Mouse (Mus musculus) spleen, adult 2 months (tissue): ENCODE measurements around the gene Prdx5. TPM values are rescaled to one million over a fixed set of nuclear protein-coding genes. Genes with fewer than 3 reads are reported as not detected.

ENCODE experiments used
- DNase-seq, 2 experiments: peaks; one replicate each; pipeline versions ENCODE4 v3.0.0 to v3.0.0-alpha.2; 2012 to 2021; ENCODE audit warnings: low spot score in 2 of 2, low read depth in 1 of 2
- H3K27ac ChIP-seq: fragments of 200-500 bp; 2 replicates; pipeline ENCODE4 v1.5.1; 2012; ENCODE audit warnings: low read length, inconsistent platforms; ENCODE audit not compliant: insufficient read depth
- H3K27me3 ChIP-seq: fragments of 200-500 bp; 2 replicates; pipeline ENCODE4 v1.6.1; 2012; ENCODE audit warnings: mild to moderate bottlenecking, moderate library complexity, low read length, inconsistent platforms; ENCODE audit not compliant: control insufficient read depth, insufficient read depth
- H3K36me3 ChIP-seq: fragments of 200-500 bp; 2 replicates; pipeline ENCODE4 v1.6.1; 2012; ENCODE audit warnings: mild to moderate bottlenecking, low read length, inconsistent platforms; ENCODE audit not compliant: control insufficient read depth, insufficient read depth
- H3K4me1 ChIP-seq: fragments of 200-500 bp; 2 replicates; pipeline ENCODE4 v1.6.1; 2011; ENCODE audit warnings: inconsistent platforms; ENCODE audit not compliant: control insufficient read depth, insufficient read depth, insufficient read length
- H3K4me3 ChIP-seq: fragments of 200-500 bp; 2 replicates; pipeline ENCODE4 v1.5.1; 2011; ENCODE audit warnings: mild to moderate bottlenecking, inconsistent platforms; ENCODE audit not compliant: insufficient read depth, insufficient read length; ENCODE audit errors: extremely low read depth
- CTCF ChIP-seq: fragments of 200-500 bp; IDR thresholded peaks from 2 replicates; pipeline ENCODE4 v1.5.1; 2011; ENCODE audit warnings: mild to moderate bottlenecking, inconsistent platforms; ENCODE audit not compliant: insufficient read depth, insufficient read length, insufficient replicate concordance; ENCODE audit errors: extremely low read depth
- POLR2A ChIP-seq: fragments of 200-500 bp; IDR thresholded peaks from 2 replicates; pipeline ENCODE4 v1.6.1; 2011; ENCODE audit warnings: low read depth, low read length, inconsistent platforms
- WGBS: fragments of 180-500 bp; shearing (Covaris S2); methylation state at CpG from one replicate; pipeline ENCODE4 v1.1.7; 2018; 5-methylcytosine and 5-hydroxymethylcytosine counted together
- polyA plus RNA-seq: library from polyadenylated mRNA; depleted of rRNA; stranded (reverse); fragments of >200 nt; gene quantifications from 2 replicates; pipeline ENCODE4 v1.2.3, GENCODE M21; 2012

Gene Prdx5
- polyA plus RNA-seq, 1 experiment = 54.6 TPM

GRCm38 (mm10) chr19:6937541-6938465, 27.9 kb upstream of the Prdx5 start:
- TF ChIP-seq POLR2A (no peak), CTCF (no peak)
- peaks cover 8% of the 10 kb centered on the region for H3K4me1 ChIP-seq
- H3K36me3 ChIP-seq = no peaks in the 10 kb centered on the region
- 89% methylated on average over 16 of the region's 16 CpGs for WGBS
- no peak overlapping the region for H3K27ac ChIP-seq
- no peak for DNase-seq
- no peak overlapping the region for H3K4me3 ChIP-seq
- H3K27me3 ChIP-seq = peaks cover 12% of the 10 kb centered on the region

DNA sequence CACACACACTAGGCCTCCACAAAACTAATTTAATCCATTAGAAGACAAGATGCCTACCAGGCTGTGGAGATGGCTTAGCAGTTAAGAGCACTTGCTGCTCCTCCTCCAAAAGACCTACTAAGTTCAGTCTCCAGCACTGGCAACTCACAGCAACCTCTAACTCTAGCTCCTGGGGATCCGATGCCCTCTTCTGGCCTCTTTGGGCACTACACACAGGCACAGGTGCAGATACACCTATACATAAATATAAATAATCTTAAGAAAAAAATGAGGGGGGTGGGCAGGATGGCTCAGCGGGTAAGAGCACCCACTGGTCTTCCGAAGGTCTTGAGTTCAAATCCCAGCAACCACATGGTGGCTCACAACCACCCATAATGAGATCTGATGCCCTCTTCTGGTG, 26.4 kb upstream of the Prdx5 start:
- DNase-seq = no peak
- H3K27ac ChIP-seq = no peak overlapping the region
- no peak overlapping the region for H3K4me3 ChIP-seq
- TF ChIP-seq POLR2A = no peak
- no peak; the same call in 1 of the 2 replicates for TF ChIP-seq CTCF
- H3K27me3 ChIP-seq = peaks cover 17% of the 10 kb centered on the region
- 35% methylated on average over 3 of the region's 3 CpGs for WGBS
- peaks cover 8% of the 10 kb centered on the region for H3K4me1 ChIP-seq
- H3K36me3 ChIP-seq = no peaks in the 10 kb centered on the region

GRCm38 (mm10) chr19:6934195-6934977, 24.5 kb upstream of the Prdx5 start, which contains the start of gene Kcnk4:
Gene Kcnk4 (minus strand): TSS chr19:6934515.
- Histone ChIP-seq H3K4me3 (peak within 1 kb of the TSS; percentile 22; the same call in 1 of the 2 replicates), H3K27ac (no peak within 1 kb of the TSS), H3K36me3 (no peaks in the 10 kb centered on the region), H3K4me1 (peaks cover 6% of the 10 kb centered on the region; the same call in 1 of the 2 replicates), H3K27me3 (peaks cover 17% of the 10 kb centered on the region)
- no peak for TF ChIP-seq POLR2A
- no peak for TF ChIP-seq CTCF
- WGBS = 16% methylated on average over 23 of the region's 23 CpGs
- no peak for DNase-seq

GRCm38 (mm10) chr19:6933436-6934194, 23.7 kb upstream of the Prdx5 start:
- Histone ChIP-seq H3K4me3 (peak overlapping the region; percentile 22; the same call in 1 of the 2 replicates), H3K27me3 (peaks cover 19% of the 10 kb centered on the region), H3K36me3 (no peaks in the 10 kb centered on the region), H3K4me1 (peaks cover 6% of the 10 kb centered on the region; the same call in 1 of the 2 replicates), H3K27ac (no peak overlapping the region)
- DNase-seq = no peak
- TF ChIP-seq POLR2A (no peak), CTCF (no peak)
- 7% methylated on average over 58 of the region's 58 CpGs for WGBS

GRCm38 (mm10) chr19:6933102-6933435, 23.2 kb upstream of the Prdx5 start:
- no peak overlapping the region for H3K27ac ChIP-seq
- no peaks in the 10 kb centered on the region for H3K36me3 ChIP-seq
- H3K4me1 ChIP-seq = peaks cover 6% of the 10 kb centered on the region; the same call in 1 of the 2 replicates
- WGBS = 69% methylated on average over 4 of the region's 4 CpGs
- H3K27me3 ChIP-seq = peaks cover 21% of the 10 kb centered on the region
- TF ChIP-seq POLR2A (no peak), CTCF (no peak)
- no peak for DNase-seq
- no peak overlapping the region for H3K4me3 ChIP-seq

DNA sequence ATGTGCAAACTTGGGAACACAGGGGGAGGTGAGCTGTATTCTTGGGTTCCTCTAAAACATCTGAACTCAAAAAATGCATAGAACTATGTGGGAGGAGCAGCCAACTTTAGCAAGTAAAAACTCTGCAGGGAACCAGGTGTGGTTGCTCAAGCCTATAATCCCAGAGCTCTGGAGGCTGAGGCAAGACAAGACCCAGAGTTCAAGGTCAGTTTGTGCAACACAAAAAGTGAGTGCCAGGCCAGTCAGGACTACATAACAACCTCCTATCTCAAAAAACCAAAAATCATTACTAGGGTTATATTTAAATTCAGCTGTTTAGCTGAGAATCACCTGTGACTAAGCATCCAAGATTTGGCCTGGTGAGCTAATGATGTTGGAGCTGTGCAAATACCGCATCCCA, 22.1 kb upstream of the Prdx5 start:
- no peak overlapping the region for H3K4me3 ChIP-seq

More for the DNA sequence above, 22.1 kb upstream of the Prdx5 start:
- Histone ChIP-seq H3K36me3 (no peaks in the 10 kb centered on the region), H3K27ac (no peak overlapping the region), H3K4me1 (peaks cover 6% of the 10 kb centered on the region; the same call in 1 of the 2 replicates), H3K27me3 (peaks cover 23% of the 10 kb centered on the region)
- no peak for DNase-seq
- TF ChIP-seq POLR2A = no peak
- no peak for TF ChIP-seq CTCF
- WGBS = 78% methylated on average over 1 of the region's 1 CpGs
